Mouse (Mus musculus) kidney, embryonic 16.5 days (tissue): ENCODE data around the gene Zfp612. TPM values are rescaled to one million over a fixed set of nuclear protein-coding genes. Genes with fewer than 3 reads are reported as not detected.
A peak's percentile ranks its signal among the peaks of the same experiment; 100 is the strongest.

Experiments used
- ATAC-seq: fragments of 200-750 bp; cut with Nextera tagmentation; 2 replicates; pipeline ENCODE4 v1.8.0; 2017; ENCODE audit warnings: moderate TSS enrichment; ENCODE audit not compliant: low FRiP score, low TSS enrichment
- H3K27ac ChIP-seq: fragments of 300-500 bp; sonication (generic); 2 replicates; pipeline ENCODE4 v1.5.1; 2014; ENCODE audit warnings: low read length
- H3K27me3 ChIP-seq: fragments of 300-500 bp; sonication (generic); 2 replicates; pipeline ENCODE4 v1.6.1; 2014; ENCODE audit warnings: low read length, control low read depth, mixed read lengths; ENCODE audit not compliant: insufficient read depth
- H3K36me3 ChIP-seq: fragments of 300-500 bp; sonication (generic); 2 replicates; pipeline ENCODE4 v1.6.1; 2014; ENCODE audit warnings: low read length, control low read depth, mixed read lengths; ENCODE audit not compliant: insufficient read depth
- H3K4me1 ChIP-seq: fragments of 300-500 bp; sonication (generic); 2 replicates; pipeline ENCODE4 v1.6.1; 2014; ENCODE audit warnings: low read length, control low read depth, mixed read lengths; ENCODE audit not compliant: insufficient read depth
- H3K4me2 ChIP-seq: fragments of 300-500 bp; sonication (generic); replicated peaks from 2 replicates; pipeline ENCODE4 v1.6.1; 2014; ENCODE audit warnings: low read depth, low read length
- H3K4me3 ChIP-seq: fragments of 300-500 bp; sonication (generic); 2 replicates; pipeline ENCODE4 v1.5.1; 2014; ENCODE audit warnings: mild to moderate bottlenecking, low read length
- H3K9ac ChIP-seq: fragments of 300-500 bp; sonication (generic); replicated peaks from 2 replicates; pipeline ENCODE4 v1.6.1; 2014; ENCODE audit warnings: low read length
- H3K9me3 ChIP-seq: fragments of 300-500 bp; sonication (generic); 2 replicates; pipeline ENCODE4 v1.6.1; 2016; ENCODE audit warnings: low read length, control low read depth
- WGBS: fragments of 180-500 bp; shearing (Covaris S2); extraction: QIAGEN DNeasy Blood & Tissue Kit; methylation state at CpG from one replicate; pipeline ENCODE4 v1.1.7; 2014; 5-methylcytosine and 5-hydroxymethylcytosine counted together
- polyA plus RNA-seq: library from polyadenylated mRNA; unstranded; fragments of >200 nt; fragmentation: Nextera tagmentation; extraction: Ambion mirVana; gene quantifications from 2 replicates; pipeline ENCODE4 v1.2.1, GENCODE M21; 2015

Gene Zfp612
- polyA plus RNA-seq, 1 experiment from 2014 or later: 9.0 TPM

- whole genome bisulfite sequencing: 90% methylated on average over 18 of the region's 18 CpGs
- H3K4me3 ChIP-seq: no peak overlapping the region
These were observed 14.8 kb upstream of the Zfp612 start for GRCm38 (mm10) chr8:110064606-110065365.

GRCm38 (mm10) chr8:110065676-110066075 is 13.9 kb upstream of the Zfp612 start:
- H3K27ac ChIP-seq: no peak overlapping the region
- H3K4me1 ChIP-seq: no peaks in the 10 kb centered on the region
- H3K27me3 ChIP-seq: no peaks in the 10 kb centered on the region
- H3K9ac ChIP-seq: no peak overlapping the region
- H3K4me3 ChIP-seq: no peak overlapping the region
- H3K4me2 ChIP-seq: no peak overlapping the region
- H3K36me3 ChIP-seq: no peaks in the 10 kb centered on the region
- 92% methylated on average over 4 of the region's 4 CpGs for WGBS
- ATAC-seq: no peak
- peaks cover 6% of the 10 kb centered on the region; the same call in 1 of the 2 replicates for H3K9me3 ChIP-seq

More at GRCm38 (mm10) chr8:110064606-110065365, 14.8 kb upstream of the Zfp612 start:
- Histone ChIP-seq H3K4me2 (no peak overlapping the region), H3K36me3 (no peaks in the 10 kb centered on the region), H3K27ac (no peak overlapping the region), H3K9ac (no peak overlapping the region), H3K4me1 (no peaks in the 10 kb centered on the region), H3K9me3 (peaks cover 6% of the 10 kb centered on the region; the same call in 1 of the 2 replicates), H3K27me3 (no peaks in the 10 kb centered on the region)
- ATAC-seq: no peak

- no peaks in the 10 kb centered on the region for H3K27me3 ChIP-seq
- WGBS: 86% methylated on average over 4 of the region's 4 CpGs
- no peak overlapping the region for H3K27ac ChIP-seq
- no peak for ATAC-seq
- no peaks in the 10 kb centered on the region for H3K9me3 ChIP-seq
- no peaks in the 10 kb centered on the region for H3K36me3 ChIP-seq
- no peak overlapping the region for H3K4me2 ChIP-seq
- H3K4me3 ChIP-seq: no peak overlapping the region
- H3K9ac ChIP-seq: no peak overlapping the region
- H3K4me1 ChIP-seq: no peaks in the 10 kb centered on the region
These were observed 9.8 kb upstream of the Zfp612 start for GRCm38 (mm10) chr8:110069706-110070105.

- ATAC-seq: no peak
- no peak overlapping the region for H3K27ac ChIP-seq
These were observed 7.9 kb upstream of the Zfp612 start for GRCm38 (mm10) chr8:110071600-110071999.

GRCm38 (mm10) chr8:110074496-110074895 is 5.0 kb upstream of the Zfp612 start:
- H3K27me3 ChIP-seq: no peaks in the 10 kb centered on the region
- H3K9ac ChIP-seq: no peak overlapping the region
- no peak overlapping the region for H3K4me2 ChIP-seq
- WGBS: 72% methylated on average over 8 of the region's 8 CpGs
- H3K4me1 ChIP-seq: no peaks in the 10 kb centered on the region
- no peaks in the 10 kb centered on the region for H3K9me3 ChIP-seq
- H3K36me3 ChIP-seq: no peaks in the 10 kb centered on the region
- H3K27ac ChIP-seq: no peak overlapping the region
- no peak for ATAC-seq
- no peak overlapping the region for H3K4me3 ChIP-seq

More at GRCm38 (mm10) chr8:110071600-110071999, 7.9 kb upstream of the Zfp612 start:
- Histone ChIP-seq H3K4me1 (no peaks in the 10 kb centered on the region), H3K9ac (no peak overlapping the region), H3K4me2 (no peak overlapping the region), H3K36me3 (no peaks in the 10 kb centered on the region), H3K27me3 (no peaks in the 10 kb centered on the region), H3K9me3 (no peaks in the 10 kb centered on the region), H3K4me3 (no peak overlapping the region)
- WGBS: 16% methylated on average over 9 of the region's 9 CpGs

- Histone ChIP-seq H3K27me3 (no peaks in the 10 kb centered on the region), H3K4me3 (no peak overlapping the region), H3K9ac (no peak overlapping the region), H3K27ac (no peak overlapping the region), H3K36me3 (peaks cover 15% of the 10 kb centered on the region), H3K4me2 (no peak overlapping the region), H3K9me3 (no peaks in the 10 kb centered on the region), H3K4me1 (0 out of 2 replicates have a peak, but pooled peaks cover 7% of the 10 kb centered on the region)
- ATAC-seq: no peak
- 71% methylated on average over 11 of the region's 11 CpGs for WGBS
These were observed 3.0 kb downstream of the Zfp612 start for GRCm38 (mm10) chr8:110082416-110083105.

GRCm38 (mm10) chr8:110091869-110092268 is 12.3 kb downstream of the Zfp612 start:
- Histone ChIP-seq H3K4me2 (no peak overlapping the region), H3K27ac (no peak overlapping the region), H3K9me3 (peaks cover 18% of the 10 kb centered on the region), H3K4me3 (no peak overlapping the region), H3K4me1 (no peaks in the 10 kb centered on the region), H3K36me3 (peaks cover 25% of the 10 kb centered on the region), H3K9ac (no peak overlapping the region), H3K27me3 (no peaks in the 10 kb centered on the region)
- 53% methylated on average over 1 of the region's 1 CpGs for WGBS
- ATAC-seq: no peak

- Histone ChIP-seq H3K4me2 (no peak within 1 kb of the TSS), H3K9me3 (no peaks in the 10 kb centered on the region), H3K4me3 (no peak within 1 kb of the TSS), H3K27ac (no peak within 1 kb of the TSS), H3K4me1 (no peaks in the 10 kb centered on the region), H3K27me3 (no peaks in the 10 kb centered on the region), H3K9ac (no peak within 1 kb of the TSS), H3K36me3 (no peaks in the 10 kb centered on the region)
- ATAC-seq: 0 out of 2 replicates have a peak, but pooled peaks have one; percentile 27
- WGBS: 79% methylated on average over 12 of the region's 12 CpGs
These were observed 21.4 kb downstream of the Zfp612 start, which contains the start of gene Gm21964 for GRCm38 (mm10) chr8:110100907-110101306. Gene Gm21964 (plus strand): TSS chr8:110101207.

GRCm38 (mm10) chr8:110101676-110102075 is 22.1 kb downstream of the Zfp612 start:
- Histone ChIP-seq H3K4me1 (no peaks in the 10 kb centered on the region), H3K4me3 (no peak overlapping the region), H3K9me3 (no peaks in the 10 kb centered on the region), H3K27ac (no peak overlapping the region), H3K4me2 (no peak overlapping the region), H3K27me3 (no peaks in the 10 kb centered on the region), H3K36me3 (no peaks in the 10 kb centered on the region), H3K9ac (no peak overlapping the region)
- WGBS: 89% methylated on average over 15 of the region's 15 CpGs
- ATAC-seq: no peak

- H3K36me3 ChIP-seq: no peaks in the 10 kb centered on the region
- no peak within 1 kb of the TSS for H3K27ac ChIP-seq
- H3K27me3 ChIP-seq: no peaks in the 10 kb centered on the region
- H3K4me1 ChIP-seq: no peaks in the 10 kb centered on the region
- WGBS: 89% methylated on average over 3 of the region's 3 CpGs
- H3K9ac ChIP-seq: no peak within 1 kb of the TSS
- H3K4me3 ChIP-seq: no peak within 1 kb of the TSS
- H3K4me2 ChIP-seq: no peak within 1 kb of the TSS
- H3K9me3 ChIP-seq: no peaks in the 10 kb centered on the region
- no peak for ATAC-seq
These were observed 23.1 kb downstream of the Zfp612 start, which contains the start of gene Gm17720 for GRCm38 (mm10) chr8:110102653-110103052. Gene Gm17720 (minus strand): TSS chr8:110102753.
